16 mouse cellular contexts compared by ENCODE assay signal in the genomic region with DNA sequence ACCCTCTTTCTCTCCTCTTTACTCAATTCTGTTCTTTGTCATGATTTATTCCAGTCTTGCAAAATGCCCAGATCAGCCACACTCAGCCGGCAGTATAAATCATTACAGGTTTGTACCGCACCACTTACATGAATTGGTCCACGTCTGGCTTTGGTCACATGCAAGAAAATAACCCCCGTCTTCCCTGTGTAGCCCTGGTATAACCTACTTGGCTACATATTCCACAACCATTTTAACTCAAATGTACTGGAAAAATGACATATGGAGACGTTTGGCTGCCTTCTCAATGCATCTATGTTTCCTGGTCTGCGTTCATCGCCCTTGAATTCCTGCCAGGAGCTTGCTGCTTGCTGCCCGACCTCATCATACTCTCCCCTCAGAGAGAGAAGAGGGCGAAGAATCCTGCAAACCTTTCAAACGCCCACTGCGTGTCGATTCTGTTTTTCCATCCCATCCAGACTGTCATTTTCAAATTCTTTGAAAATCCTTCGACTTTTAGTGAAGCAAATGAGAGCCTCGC. TPM values are rescaled to one million over a fixed set of nuclear protein-coding genes. Genes with fewer than 3 reads are reported as not detected.
DNase-seq lines count a peak whose midpoint lies in the region; ATAC-seq lines count a peak whose summit lies in the region.
"Had no signal": no experiment of that assay in that cellular context is flagged by ENCODE, and none has a peak within 500 bp of the region (broad histone marks: within the 10 kb centered on the region; RNA-seq: fewer than 3 reads in every experiment).

No protein-coding gene starts in this region.

- peak overlapping the region; percentile 28; the same call in 1 of the 2 replicates for H3K27ac ChIP-seq in hindbrain, embryonic 14.5 days
- no peak overlapping the region for H3K27ac ChIP-seq in hindbrain, embryonic 11.5 days (ENCODE audit: low read depth, low read length)
- H3K27ac ChIP-seq: kidney, postnatal 0 days; liver, embryonic 12.5 days; stomach, embryonic 15.5 days had no signal

- no peak overlapping the region for H3K4me3 ChIP-seq in hindbrain, embryonic 14.5 days (replicated peaks; ENCODE audit: low read length)
- no peak overlapping the region for H3K4me3 ChIP-seq in hindbrain, embryonic 11.5 days (ENCODE audit: low read depth, low read length)
- H3K4me3 ChIP-seq: liver, embryonic 12.5 days; stomach, embryonic 15.5 days had no signal

- no peaks in the 10 kb centered on the region for H3K9me3 ChIP-seq in hindbrain, embryonic 14.5 days (ENCODE audit: control insufficient read depth, low read length)
- no peaks in the 10 kb centered on the region for H3K9me3 ChIP-seq in hindbrain, embryonic 11.5 days (ENCODE audit: control insufficient read depth, low read length)
- H3K9me3 ChIP-seq: liver, embryonic 12.5 days; stomach, embryonic 15.5 days had no signal

- ATAC-seq in hindbrain, embryonic 14.5 days (ENCODE audit: low FRiP score): no peak
- no peak for ATAC-seq in hindbrain, embryonic 11.5 days (ENCODE audit: low FRiP score)
- ATAC-seq in granulocyte monocyte progenitor cell, adult 5-6 weeks (replicated peaks; ENCODE audit: poor library complexity, severe bottlenecking): no peak
- ATAC-seq: CD4-positive, CD25-positive, alpha-beta regulatory T cell, adult 4 months; liver, embryonic 12.5 days had no signal

- WGBS in hindbrain, embryonic 14.5 days: 59% methylated on average over 14 of the region's 14 CpGs
- 81% methylated on average over 14 of the region's 14 CpGs for WGBS in hindbrain, embryonic 11.5 days

- no peak overlapping the region for H3K4me2 ChIP-seq in hindbrain, embryonic 14.5 days (replicated peaks)
- no peak overlapping the region for H3K4me2 ChIP-seq in hindbrain, embryonic 11.5 days (replicated peaks; ENCODE audit: low read depth, low read length)
- H3K4me2 ChIP-seq: liver, embryonic 12.5 days; stomach, embryonic 15.5 days had no signal

- H3K9ac ChIP-seq in hindbrain, embryonic 14.5 days: no peak overlapping the region
- H3K9ac ChIP-seq in hindbrain, embryonic 11.5 days (ENCODE audit: low read depth, low read length): no peak overlapping the region
- H3K9ac ChIP-seq: liver, embryonic 12.5 days; stomach, embryonic 15.5 days had no signal

- DNase-seq in hindbrain, embryonic 14.5 days (ENCODE audit: low spot score): peak; percentile 52
- no peak for DNase-seq in hindbrain, embryonic 11.5 days (ENCODE audit: low spot score)
- peak; percentile 31 for DNase-seq in NIH3T3 (ENCODE audit: low read depth)
- DNase-seq in adrenal gland, postnatal 14 days: peak; percentile 61
- DNase-seq in cerebellum, postnatal 14 days: peak; percentile 88 to 91
- DNase-seq in heart, adult 18-20 months: no peak
- no peak for DNase-seq in urinary bladder, postnatal 14 days (ENCODE audit: low spot score)
- DNase-seq: embryo, embryonic 11 days; layer of hippocampus, postnatal 36 days; lung, postnatal 36 days; right cerebral cortex, postnatal 4 days had no signal

- peaks cover 8% of the 10 kb centered on the region for H3K4me1 ChIP-seq in hindbrain, embryonic 14.5 days (replicated peaks; ENCODE audit: control insufficient read depth, insufficient read depth, low read length)
- no peaks in the 10 kb centered on the region for H3K4me1 ChIP-seq in hindbrain, embryonic 11.5 days (replicated peaks; ENCODE audit: control insufficient read depth, insufficient read depth, low read length)
- H3K4me1 ChIP-seq: liver, embryonic 12.5 days had no signal

- no peaks in the 10 kb centered on the region for H3K27me3 ChIP-seq in hindbrain, embryonic 14.5 days (ENCODE audit: control insufficient read depth, insufficient read depth, low read length)
- no peaks in the 10 kb centered on the region for H3K27me3 ChIP-seq in hindbrain, embryonic 11.5 days (ENCODE audit: control insufficient read depth, insufficient read depth, low read length)
- H3K27me3 ChIP-seq: liver, embryonic 12.5 days; stomach, embryonic 15.5 days had no signal

- no peaks in the 10 kb centered on the region for H3K36me3 ChIP-seq in hindbrain, embryonic 14.5 days (replicated peaks; ENCODE audit: control insufficient read depth, insufficient read depth)
- no peaks in the 10 kb centered on the region for H3K36me3 ChIP-seq in hindbrain, embryonic 11.5 days (ENCODE audit: control insufficient read depth, insufficient read depth, low read length)
- H3K36me3 ChIP-seq: liver, embryonic 12.5 days; stomach, embryonic 15.5 days had no signal

RNA-seq across cellular contexts. Expression of gene Adgrd1, which starts 24.7 kb away (rescaled TPM):
- polyA plus RNA-seq in hindbrain, embryonic 14.5 days (2014; fragmentation: Nextera tagmentation; extraction: Ambion mirVana): 0.12 and 0.18 TPM in 2 replicates
- polyA plus RNA-seq in hindbrain, embryonic 11.5 days (2014; fragmentation: Nextera tagmentation; extraction: Ambion mirVana): 0.05 and 0.20 TPM in 2 replicates
- 4.9 and 5.0 TPM in 2 replicates for total RNA-seq in adrenal gland, postnatal 14 days (2021)
- 1.1 TPM in 1 of 2 replicates, not detected in the other for total RNA-seq in granulocyte monocyte progenitor cell, adult 5-6 weeks (2014; fragmentation: Nextera tagmentation)
- total RNA-seq in granulocyte monocyte progenitor cell, adult 5-6 weeks (2017): 0.34 and 0.62 TPM in 2 replicates
- total RNA-seq in heart, adult 18-20 months (2021): 1 to 10 TPM; 3.4 to 4.3 TPM

RNA-seq across cellular contexts. Expression of gene Ran, which starts 52.0 kb away (rescaled TPM):
- polyA plus RNA-seq in hindbrain, embryonic 14.5 days (2014; fragmentation: Nextera tagmentation; extraction: Ambion mirVana): 343 and 359 TPM in 2 replicates
- polyA plus RNA-seq in hindbrain, embryonic 11.5 days (2014; fragmentation: Nextera tagmentation; extraction: Ambion mirVana): 799 and 828 TPM in 2 replicates
- 212 and 219 TPM in 2 replicates for total RNA-seq in adrenal gland, postnatal 14 days (2021)
- total RNA-seq in granulocyte monocyte progenitor cell, adult 5-6 weeks (2014; fragmentation: Nextera tagmentation): 440 and 513 TPM in 2 replicates
- total RNA-seq in granulocyte monocyte progenitor cell, adult 5-6 weeks (2017): 599 and 620 TPM in 2 replicates
- 100 to 1,000 TPM in 1 of 2 experiments, 10 to 100 TPM in 1; 99.7 to 125 TPM for total RNA-seq in heart, adult 18-20 months (2021)

Comparison
In these comparisons a context has a peak if more than half of its experiments do, and no peak if none do; other contexts are left out.
1. DNase-seq: peak in hindbrain, embryonic 14.5 days (single experiment), NIH3T3 (single experiment), adrenal gland, postnatal 14 days (single experiment) and cerebellum, postnatal 14 days (2 of 2); none in hindbrain, embryonic 11.5 days (single experiment), heart, adult 18-20 months (0 of 2) and urinary bladder, postnatal 14 days (single experiment).